Mouse (Mus musculus) left cerebral cortex, postnatal 14 days (tissue): ENCODE data around the gene Wls. TPM values are rescaled to one million over a fixed set of nuclear protein-coding genes. Genes with fewer than 3 reads are reported as not detected.

Source experiments
- DNase-seq, 2 experiments: peaks; one replicate each; pipeline ENCODE4 v3.0.0; 2021 to 2022; ENCODE audit warnings: low spot score in 2 of 2, mixed read lengths in 1 of 2
- intact Hi-C: fragments of 180-260 bp; cut with DNase I; formaldehyde crosslinking; loops from one replicate; pipeline ENCODE4 v1.15.1; 2025
- long read RNA-seq, 2 experiments: library from polyadenylated mRNA; stranded (forward); transcript quantifications; one replicate each; pipeline ENCODE4 v2.0.0; 2021
- total RNA-seq, 2 experiments: library from RNA; stranded (reverse); gene quantifications; 2 replicates each; pipeline ENCODE4 v1.2.3; 2021

The Wls gene
- total RNA-seq, result 10 to 100 TPM; 39.4 to 40.8 TPM
- long read RNA-seq, experiment 1, transcript Wls-201 (12 exons, 3,559 nt), result major isoform, 32 of 47 reads
- long read RNA-seq, experiment 1, transcript Wls-205 (13 exons, 2,050 nt), result minor isoform, 5 of 47 reads
- long read RNA-seq, experiment 1, partial matches to known transcripts, result 4 of 47 reads
- long read RNA-seq, experiment 1, other reads (novel, unspliced or antisense), result 3 of 47 reads
- long read RNA-seq, experiment 2, transcript Wls-201 (12 exons, 3,559 nt), result major isoform, 17 of 27 reads
- long read RNA-seq, experiment 2, transcript Wls-205 (13 exons, 2,050 nt), result minor isoform, 5 of 27 reads
- long read RNA-seq, experiment 2, partial matches to known transcripts, result 2 of 27 reads
- long read RNA-seq, experiment 2, other reads (novel, unspliced or antisense), result 3 of 27 reads

- DNase-seq, result peak; percentile 10 to 69
- intact Hi-C loops, result no loop called here
These were observed at the start of gene Wls for GRCm38 (mm10) chr3:159839481-159839880. Gene Wls (plus strand): TSS chr3:159839672.

GRCm38 (mm10) chr3:159789781-159790180, 49.7 kb upstream of the Wls start:
- intact Hi-C loops, result no loop called here
- DNase-seq, result no peak

GRCm38 (mm10) chr3:159831535-159831934, 7.9 kb upstream of the Wls start:
- intact Hi-C loops, result no loop called here
- DNase-seq, result no peak

GRCm38 (mm10) chr3:159840002-159840816, 737 bp downstream of the Wls start:
- intact Hi-C loops, result no loop called here
- peak in 1 of 2 experiments; percentile 22 for DNase-seq

- DNase-seq, result peak in 1 of 2 experiments; percentile 5
These were observed 1.4 kb downstream of the Wls start for GRCm38 (mm10) chr3:159840817-159841390.

GRCm38 (mm10) chr3:159841458-159841857, 2.0 kb downstream of the Wls start:
- DNase-seq, result no peak
- intact Hi-C loops, result no loop called here

More at GRCm38 (mm10) chr3:159840817-159841390, 1.4 kb downstream of the Wls start:
- intact Hi-C loops, result no loop called here

GRCm38 (mm10) chr3:159843135-159843534, 3.7 kb downstream of the Wls start:
- intact Hi-C loops, result no loop called here
- no peak for DNase-seq

GRCm38 (mm10) chr3:159847410-159848016, 8.0 kb downstream of the Wls start:
- intact Hi-C loops, result no loop called here
- no peak for DNase-seq

- intact Hi-C loops, result no loop called here
- no peak for DNase-seq
These were observed 8.7 kb downstream of the Wls start for GRCm38 (mm10) chr3:159848156-159848555.

- intact Hi-C loops, result no loop called here
- no peak for DNase-seq
These were observed 12.0 kb downstream of the Wls start for GRCm38 (mm10) chr3:159851476-159851875.

- no peak for DNase-seq
These were observed 12.5 kb downstream of the Wls start for GRCm38 (mm10) chr3:159851980-159852379.

GRCm38 (mm10) chr3:159857112-159857511, 17.6 kb downstream of the Wls start:
- intact Hi-C loops, result no loop called here
- DNase-seq, result peak in 1 of 2 experiments; percentile 11

More at GRCm38 (mm10) chr3:159851980-159852379, 12.5 kb downstream of the Wls start:
- intact Hi-C loops, result no loop called here

- intact Hi-C loops, result no loop called here
These were observed 26.2 kb downstream of the Wls start for GRCm38 (mm10) chr3:159865691-159866090.

GRCm38 (mm10) chr3:159878983-159879382, 39.5 kb downstream of the Wls start:
- no peak for DNase-seq
- intact Hi-C loops, result no loop called here

More at GRCm38 (mm10) chr3:159865691-159866090, 26.2 kb downstream of the Wls start:
- no peak for DNase-seq

- DNase-seq, result no peak
- intact Hi-C loops, result no loop called here
These were observed 43.9 kb downstream of the Wls start for GRCm38 (mm10) chr3:159883325-159883724.

- DNase-seq, result no peak
These were observed 45.3 kb downstream of the Wls start for GRCm38 (mm10) chr3:159884802-159885201.

GRCm38 (mm10) chr3:159885271-159885670, 45.8 kb downstream of the Wls start:
- DNase-seq, result peak; percentile 79 to 87
- intact Hi-C loops, result no loop called here

More at GRCm38 (mm10) chr3:159884802-159885201, 45.3 kb downstream of the Wls start:
- intact Hi-C loops, result no loop called here

GRCm38 (mm10) chr3:159885781-159886400, 46.4 kb downstream of the Wls start:
- intact Hi-C loops, result no loop called here
- peak in 1 of 2 experiments; percentile 24 for DNase-seq
